Mouse (Mus musculus) myocyte (in vitro differentiated cells): ENCODE data around the gene Gm5269. TPM values are rescaled to one million over a fixed set of nuclear protein-coding genes. Genes with fewer than 3 reads are reported as not detected.

Experiments used
- H3K27me3 ChIP-seq: one replicate; pipeline ENCODE4 v1.6.1; 2011; ENCODE audit not compliant: control insufficient read depth, insufficient read depth, insufficient read length
- H3K36me3 ChIP-seq: one replicate; pipeline ENCODE4 v1.6.1; 2011; ENCODE audit not compliant: control insufficient read depth, insufficient read depth
- H3K4me2 ChIP-seq: one replicate; pipeline ENCODE4 v1.6.1; 2011; ENCODE audit warnings: low read depth, control low read depth
- H3K4me3 ChIP-seq: one replicate; pipeline ENCODE4 v1.5.1; 2011; ENCODE audit warnings: mild to moderate bottlenecking, control low read depth, moderate library complexity
- H3K79me2 ChIP-seq: one replicate; pipeline ENCODE4 v1.6.1; 2011; ENCODE audit not compliant: control insufficient read depth, insufficient read depth
- H3ac ChIP-seq: one replicate; pipeline ENCODE4 v1.6.1; 2011; ENCODE audit not compliant: control insufficient read depth, insufficient read length
- CEBPB ChIP-seq: IDR thresholded peaks from 2 replicates; pipeline ENCODE4 v1.6.1; 2011; ENCODE audit warnings: mild to moderate bottlenecking, moderate library complexity; ENCODE audit not compliant: poor library complexity, insufficient read depth, severe bottlenecking
- E2F4 ChIP-seq: IDR thresholded peaks from one replicate; pipeline ENCODE4 v1.6.1; 2011; ENCODE audit warnings: mild to moderate bottlenecking, control low read depth, moderate library complexity; ENCODE audit not compliant: insufficient read depth
- MAX ChIP-seq: IDR thresholded peaks from one replicate; pipeline ENCODE4 v1.6.1; 2011; ENCODE audit warnings: low read depth, mild to moderate bottlenecking, control low read depth
- MYOD1 ChIP-seq, 3 experiments: IDR thresholded peaks; one replicate each; pipeline ENCODE4 v1.6.1; 2011; ENCODE audit warnings: control low read depth in 2 of 3, low read depth in 2 of 3, mild to moderate bottlenecking in 2 of 3, moderate library complexity in 1 of 3; ENCODE audit not compliant: insufficient read length in 2 of 3, control insufficient read depth in 1 of 3
- MYOG ChIP-seq, 3 experiments: IDR thresholded peaks; one replicate each; pipeline ENCODE4 v1.6.1; 2011; ENCODE audit warnings: control low read depth in 2 of 3, low read depth in 2 of 3, mild to moderate bottlenecking in 2 of 3; ENCODE audit not compliant: insufficient read length in 2 of 3, control insufficient read depth in 1 of 3, insufficient read depth in 1 of 3
- POLR2A ChIP-seq: IDR thresholded peaks from one replicate; pipeline ENCODE4 v1.6.1; 2011; ENCODE audit warnings: low read depth, mild to moderate bottlenecking, control low read depth, moderate library complexity; ENCODE audit not compliant: insufficient read length
- POLR2AphosphoS2 ChIP-seq: IDR thresholded peaks from one replicate; pipeline ENCODE4 v1.6.1; 2011; ENCODE audit warnings: low read depth, control low read depth; ENCODE audit not compliant: insufficient read length
- REST ChIP-seq: IDR thresholded peaks from one replicate; pipeline ENCODE4 v1.6.1; 2011; ENCODE audit warnings: mild to moderate bottlenecking, control low read depth, moderate library complexity; ENCODE audit not compliant: insufficient read depth, insufficient read length
- SRF ChIP-seq: IDR thresholded peaks from one replicate; pipeline ENCODE4 v1.6.1; 2011; ENCODE audit warnings: low read depth; ENCODE audit not compliant: control insufficient read depth, insufficient read length
- TCF12 ChIP-seq: IDR thresholded peaks from one replicate; pipeline ENCODE4 v1.6.1; 2011; ENCODE audit warnings: mild to moderate bottlenecking, control low read depth; ENCODE audit not compliant: poor library complexity, insufficient read depth, severe bottlenecking
- TCF3 ChIP-seq: IDR thresholded peaks from one replicate; pipeline ENCODE4 v1.6.1; 2011; ENCODE audit warnings: low read depth, control low read depth; ENCODE audit not compliant: insufficient read length
- USF1 ChIP-seq: IDR thresholded peaks from one replicate; pipeline ENCODE4 v1.6.1; 2011; ENCODE audit warnings: low read depth, mild to moderate bottlenecking, control low read depth, moderate library complexity
- polyA plus RNA-seq: library from polyadenylated mRNA; unstranded; fragments of >200 nt; fragmentation: generic; extraction: Trizol; gene quantifications from one replicate; pipeline ENCODE4 v1.2.1, GENCODE M21; 2012; ENCODE audit warnings: missing spikeins

Gm5269 gene
- polyA plus RNA-seq, 1 experiment = not detected

- H3K36me3 ChIP-seq = no peaks in the 10 kb centered on the region
Observed at GRCm38 (mm10) chr1:45904161-45904560, 14.1 kb upstream of the Gm5269 start.

GRCm38 (mm10) chr1:45898044-45898443 is 8.0 kb upstream of the Gm5269 start:
- TF ChIP-seq REST (no peak), TCF3 (no peak), CEBPB (no peak), SRF (no peak), E2F4 (no peak), POLR2A (no peak), MYOD1 (IDR thresholded peaks at IDR 0.05; ENCODE audit: control insufficient read depth in 1 of 3, insufficient read length in 2 of 3, low read depth in 2 of 3) (no peak), MYOG (IDR thresholded peaks at IDR 0.05; ENCODE audit: control insufficient read depth in 1 of 3, insufficient read depth in 1 of 3, insufficient read length in 2 of 3, low read depth in 2 of 3) (no peak), POLR2AphosphoS2 (no peak), MAX (no peak), TCF12 (no peak), USF1 (no peak)
- Histone ChIP-seq H3K4me2 (no peak overlapping the region), H3K4me3 (no peak overlapping the region), H3ac (no peak overlapping the region), H3K27me3 (no peaks in the 10 kb centered on the region), H3K79me2 (no peaks in the 10 kb centered on the region), H3K36me3 (no peaks in the 10 kb centered on the region)

More at GRCm38 (mm10) chr1:45904161-45904560, 14.1 kb upstream of the Gm5269 start:
- no peaks in the 10 kb centered on the region for H3K79me2 ChIP-seq
- H3ac ChIP-seq = no peak overlapping the region
- no peak overlapping the region for H3K4me3 ChIP-seq
- no peak overlapping the region for H3K4me2 ChIP-seq
- TF ChIP-seq MAX (no peak), REST (no peak), CEBPB (no peak), TCF12 (no peak), POLR2A (no peak), E2F4 (no peak), USF1 (no peak), POLR2AphosphoS2 (no peak), SRF (no peak), MYOG (IDR thresholded peaks at IDR 0.05; ENCODE audit: control insufficient read depth in 1 of 3, insufficient read depth in 1 of 3, insufficient read length in 2 of 3, low read depth in 2 of 3) (no peak), TCF3 (no peak), MYOD1 (IDR thresholded peaks at IDR 0.05; ENCODE audit: control insufficient read depth in 1 of 3, insufficient read length in 2 of 3, low read depth in 2 of 3) (no peak)
- no peaks in the 10 kb centered on the region for H3K27me3 ChIP-seq

- Histone ChIP-seq H3ac (no peak overlapping the region), H3K4me2 (no peak overlapping the region), H3K79me2 (no peaks in the 10 kb centered on the region), H3K4me3 (no peak overlapping the region), H3K36me3 (no peaks in the 10 kb centered on the region), H3K27me3 (no peaks in the 10 kb centered on the region)
- TF ChIP-seq MAX (no peak), E2F4 (no peak), SRF (no peak), REST (no peak), MYOD1 (IDR thresholded peaks at IDR 0.05; ENCODE audit: control insufficient read depth in 1 of 3, insufficient read length in 2 of 3, low read depth in 2 of 3) (no peak), POLR2AphosphoS2 (no peak), TCF3 (no peak), USF1 (no peak), POLR2A (no peak), CEBPB (no peak), TCF12 (no peak), MYOG (IDR thresholded peaks at IDR 0.05; ENCODE audit: control insufficient read depth in 1 of 3, insufficient read depth in 1 of 3, insufficient read length in 2 of 3, low read depth in 2 of 3) (no peak)
Observed at GRCm38 (mm10) chr1:45894168-45894912, 4.3 kb upstream of the Gm5269 start.

GRCm38 (mm10) chr1:45891986-45892385 is 1.9 kb upstream of the Gm5269 start:
- Histone ChIP-seq H3K4me2 (no peak overlapping the region), H3K27me3 (no peaks in the 10 kb centered on the region), H3ac (no peak overlapping the region), H3K36me3 (no peaks in the 10 kb centered on the region), H3K4me3 (no peak overlapping the region), H3K79me2 (no peaks in the 10 kb centered on the region)
- TF ChIP-seq POLR2A = no peak
- TF ChIP-seq MYOG (IDR thresholded peaks at IDR 0.05; ENCODE audit: control insufficient read depth in 1 of 3, insufficient read depth in 1 of 3, insufficient read length in 2 of 3, low read depth in 2 of 3) = no peak
- TF ChIP-seq CEBPB = no peak
- TF ChIP-seq REST = no peak
- TF ChIP-seq MAX = no peak
